Mouse (Mus musculus) embryonic stem cell, embryonic (primary cell): Measurements from ENCODE around the gene Gm14410.
"Not testable (repeated sequence)": the region's sequence is repeated elsewhere in the genome, so short reads cannot be mapped to it uniquely, and the experiment has no call there.

Experiments used
- CTCF ChIA-PET, 4 experiments: fragments of 300-600 bp in 2 of 4; fragments of 350-600 bp in 2 of 4; sonication (Branson Sonifier 250); formaldehyde crosslinking; loops; one replicate each; lab custom pipeline; 2022; ENCODE audit warnings: inconsistent platforms in 2 of 4; lab: Charles Lee
- POLR2A ChIA-PET, 4 experiments: fragments of 300-600 bp in 2 of 4; fragments of 350-600 bp in 2 of 4; sonication (Branson Sonifier 250); formaldehyde crosslinking; loops; one replicate each; lab custom pipeline; 2022; ENCODE audit warnings: antibody characterized with exemption in 4 of 4, inconsistent platforms in 1 of 4; lab: Charles Lee

Gene Gm14410

GRCm38 (mm10) chr2:177206341-177206740, at the start of gene Gm14410:
TSS of gene Gm14410 (minus strand) at chr2:177206421.
- CTCF ChIA-PET, POLR2A ChIA-PET: not testable (repeated sequence)

GRCm38 (mm10) chr2:177247449-177247848, 41.2 kb upstream of the Gm14410 start:
- CTCF ChIA-PET, POLR2A ChIA-PET: not testable (repeated sequence)

GRCm38 (mm10) chr2:177230461-177230860, 24.2 kb upstream of the Gm14410 start:
- POLR2A ChIA-PET, result not testable (repeated sequence)

DNA sequence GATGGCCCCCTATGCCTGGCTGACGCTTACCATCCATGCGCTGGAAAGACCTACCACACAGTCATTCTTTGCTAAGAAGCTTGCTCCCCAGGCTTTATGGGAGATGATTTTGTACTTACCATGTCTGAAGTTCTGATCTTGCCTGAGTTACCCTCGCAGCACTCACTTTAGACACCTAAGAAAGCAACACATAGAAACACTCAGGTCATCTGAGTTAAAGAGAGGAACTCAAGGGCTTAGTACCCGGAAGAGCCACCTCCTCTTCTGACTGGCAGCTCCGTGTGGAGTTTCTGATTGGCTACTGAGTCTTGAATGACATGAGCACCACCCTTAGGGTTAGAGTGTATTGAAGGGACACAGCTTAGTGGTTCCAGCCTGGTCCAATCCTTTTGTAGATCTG, 33.5 kb downstream of the Gm14410 start:
- CTCF ChIA-PET, POLR2A ChIA-PET: not testable (repeated sequence)

More at GRCm38 (mm10) chr2:177230461-177230860, 24.2 kb upstream of the Gm14410 start:
- CTCF ChIA-PET, result not testable (repeated sequence)
